Mouse (Mus musculus) lung, embryonic 15.5 days (tissue): ENCODE data around the gene Snai1. TPM values are rescaled to one million over a fixed set of nuclear protein-coding genes. Genes with fewer than 3 reads are reported as not detected.

Source experiments
- ATAC-seq: fragments of 200-750 bp; cut with Nextera tagmentation; 2 replicates; pipeline ENCODE4 v1.8.0; 2017; ENCODE audit warnings: moderate number of reproducible peaks, borderline replicate concordance; ENCODE audit not compliant: low FRiP score, low TSS enrichment; ENCODE audit errors: extremely low read depth
- H3K27ac ChIP-seq: fragments of 300-500 bp; sonication (generic); 2 replicates; pipeline ENCODE4 v1.5.1; 2015; ENCODE audit warnings: moderate library complexity, mild to moderate bottlenecking, inconsistent platforms
- H3K27me3 ChIP-seq: fragments of 300-500 bp; sonication (generic); 2 replicates; pipeline ENCODE4 v1.6.1; 2015; ENCODE audit warnings: inconsistent platforms
- H3K36me3 ChIP-seq: fragments of 300-500 bp; sonication (generic); 2 replicates; pipeline ENCODE4 v1.6.1; 2015; ENCODE audit warnings: inconsistent platforms
- H3K4me1 ChIP-seq: fragments of 300-500 bp; sonication (generic); 2 replicates; pipeline ENCODE4 v1.6.1; 2015; ENCODE audit warnings: inconsistent platforms
- H3K4me2 ChIP-seq: fragments of 300-500 bp; sonication (generic); 2 replicates; pipeline ENCODE4 v1.6.1; 2015; ENCODE audit warnings: inconsistent platforms, mild to moderate bottlenecking, moderate library complexity
- H3K4me3 ChIP-seq: fragments of 300-500 bp; sonication (generic); 2 replicates; pipeline ENCODE4 v1.5.1; 2015; ENCODE audit warnings: mild to moderate bottlenecking, inconsistent platforms
- H3K9ac ChIP-seq: fragments of 300-500 bp; sonication (generic); 2 replicates; pipeline ENCODE4 v1.6.1; 2015; ENCODE audit warnings: inconsistent platforms
- H3K9me3 ChIP-seq: fragments of 300-500 bp; sonication (generic); 2 replicates; pipeline ENCODE4 v1.6.1; 2016; ENCODE audit warnings: inconsistent platforms
- whole genome bisulfite sequencing: fragments of 180-500 bp; shearing (Covaris S2); methylation state at CpG from one replicate; pipeline ENCODE4 v1.1.7; 2015; 5-methylcytosine and 5-hydroxymethylcytosine counted together
- polyA plus RNA-seq: library from polyadenylated mRNA; unstranded; fragments of >200 nt; fragmentation: Nextera tagmentation; extraction: Ambion mirVana; gene quantifications from 2 replicates; pipeline ENCODE4 v1.2.1, GENCODE M21; 2015

The Snai1 gene
- polyA plus RNA-seq, 1 experiment from 2014 or later = 107 TPM

DNA sequence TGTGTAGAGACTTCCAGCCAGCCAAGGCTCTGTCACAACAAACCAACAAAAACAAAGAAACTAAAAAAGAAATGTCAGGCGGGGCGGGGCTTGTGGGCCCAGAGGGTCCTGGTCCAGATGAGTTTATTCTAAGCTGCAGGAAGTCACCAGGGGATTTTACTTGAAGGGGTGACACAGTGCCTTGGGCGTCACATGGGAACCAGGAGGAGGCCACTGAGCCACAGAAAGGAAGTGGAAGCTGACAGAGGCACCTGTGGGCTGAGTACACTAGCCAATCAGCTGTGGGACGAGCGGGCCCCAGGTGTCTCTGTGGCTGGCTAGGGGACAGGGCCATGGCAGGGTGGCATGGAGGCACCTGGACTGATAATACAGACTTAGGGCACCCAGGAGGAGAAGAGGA is 17.8 kb downstream of the Snai1 start:
- no peaks in the 10 kb centered on the region for H3K27me3 ChIP-seq
- WGBS = 76% methylated on average over 5 of the region's 5 CpGs
- H3K4me3 ChIP-seq = no peak overlapping the region
- H3K36me3 ChIP-seq = no peaks in the 10 kb centered on the region
- no peaks in the 10 kb centered on the region for H3K9me3 ChIP-seq
- ATAC-seq = no peak
- H3K4me2 ChIP-seq = no peak overlapping the region
- peaks cover 21% of the 10 kb centered on the region for H3K4me1 ChIP-seq
- no peak overlapping the region for H3K27ac ChIP-seq
- H3K9ac ChIP-seq = no peak overlapping the region

DNA sequence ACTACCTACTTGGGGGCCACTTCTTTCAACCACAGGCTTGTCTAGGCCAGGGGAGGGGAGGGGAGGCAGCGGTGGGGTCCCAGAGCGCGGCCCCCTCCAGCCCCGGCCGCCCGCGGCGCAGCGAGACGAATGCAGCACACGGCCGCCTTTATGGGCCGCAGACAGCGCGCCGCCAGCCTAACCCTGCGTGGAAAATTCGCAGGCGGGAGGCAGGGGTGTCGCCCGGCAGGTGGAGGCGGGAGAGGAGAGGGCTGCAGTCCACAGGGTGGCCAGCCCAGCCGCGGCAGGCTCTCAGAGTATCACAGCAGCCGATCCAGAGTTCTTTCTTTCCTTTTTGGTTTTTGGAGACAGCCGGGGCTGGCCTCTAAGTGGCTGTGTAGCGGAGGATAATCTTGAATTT is 21.4 kb downstream of the Snai1 start:
- H3K27ac ChIP-seq = no peak overlapping the region

DNA sequence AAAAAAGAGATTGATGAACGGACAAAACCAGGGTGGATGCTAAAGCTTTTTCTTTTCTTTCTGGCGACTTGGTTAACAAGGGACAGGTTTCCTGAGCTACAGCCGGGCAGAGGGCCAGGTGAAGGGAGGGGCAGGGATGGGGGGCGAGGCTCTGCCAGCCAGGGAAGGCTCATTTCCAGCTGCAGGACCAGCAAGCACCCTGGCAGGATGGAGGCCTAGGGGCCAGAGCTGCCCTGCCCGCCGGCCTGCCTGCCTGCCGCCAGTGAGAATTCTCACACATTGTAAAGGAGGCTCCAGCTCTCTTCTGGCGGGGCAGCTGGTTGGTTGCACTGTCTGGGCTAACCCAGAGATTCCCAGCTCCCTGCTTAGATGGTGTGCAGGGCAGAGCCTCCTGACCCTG is 24.1 kb downstream of the Snai1 start:
- Histone ChIP-seq H3K9me3 (no peaks in the 10 kb centered on the region), H3K4me1 (peaks cover 55% of the 10 kb centered on the region), H3K27me3 (no peaks in the 10 kb centered on the region), H3K9ac (no peak overlapping the region), H3K4me3 (no peak overlapping the region), H3K36me3 (no peaks in the 10 kb centered on the region), H3K27ac (peak overlapping the region; percentile 83), H3K4me2 (no peak overlapping the region)
- 19% methylated on average over 8 of the region's 8 CpGs for WGBS
- ATAC-seq = no peak

More for the DNA sequence above, 21.4 kb downstream of the Snai1 start:
- Histone ChIP-seq H3K4me2 (peak overlapping the region; percentile 42), H3K36me3 (no peaks in the 10 kb centered on the region), H3K9ac (peak overlapping the region; percentile 1; the same call in 1 of the 2 replicates), H3K4me1 (peaks cover 37% of the 10 kb centered on the region), H3K27me3 (no peaks in the 10 kb centered on the region), H3K4me3 (peak overlapping the region; percentile 0; the same call in 1 of the 2 replicates), H3K9me3 (no peaks in the 10 kb centered on the region)
- ATAC-seq = no peak
- 15% methylated on average over 27 of the region's 27 CpGs for WGBS

DNA sequence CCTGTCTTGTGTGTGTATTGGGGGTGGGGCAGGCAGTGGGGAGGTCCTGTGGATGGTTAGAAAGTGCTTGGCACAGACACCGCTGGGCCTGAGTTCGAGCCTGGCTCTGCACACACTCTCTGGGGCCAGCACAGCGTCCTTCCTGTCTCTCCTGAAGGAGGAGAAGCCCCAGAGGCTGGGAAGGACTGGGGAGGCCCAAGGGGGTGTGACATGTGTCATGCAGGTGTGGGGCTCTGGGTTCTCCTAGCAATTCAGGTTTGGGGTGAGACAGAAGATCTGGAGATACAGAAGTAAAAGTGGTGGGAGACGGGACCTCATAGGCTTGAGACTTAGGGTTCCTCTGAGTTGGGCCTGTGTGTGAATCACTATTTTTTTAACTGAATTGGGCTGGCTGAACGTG is 25.0 kb downstream of the Snai1 start:
- Histone ChIP-seq H3K9ac (no peak overlapping the region), H3K9me3 (no peaks in the 10 kb centered on the region), H3K27me3 (no peaks in the 10 kb centered on the region), H3K4me2 (no peak overlapping the region), H3K4me1 (peaks cover 56% of the 10 kb centered on the region), H3K27ac (peak overlapping the region; percentile 96), H3K36me3 (no peaks in the 10 kb centered on the region), H3K4me3 (no peak overlapping the region)
- WGBS = 50% methylated on average over 5 of the region's 5 CpGs
- ATAC-seq = no peak

DNA sequence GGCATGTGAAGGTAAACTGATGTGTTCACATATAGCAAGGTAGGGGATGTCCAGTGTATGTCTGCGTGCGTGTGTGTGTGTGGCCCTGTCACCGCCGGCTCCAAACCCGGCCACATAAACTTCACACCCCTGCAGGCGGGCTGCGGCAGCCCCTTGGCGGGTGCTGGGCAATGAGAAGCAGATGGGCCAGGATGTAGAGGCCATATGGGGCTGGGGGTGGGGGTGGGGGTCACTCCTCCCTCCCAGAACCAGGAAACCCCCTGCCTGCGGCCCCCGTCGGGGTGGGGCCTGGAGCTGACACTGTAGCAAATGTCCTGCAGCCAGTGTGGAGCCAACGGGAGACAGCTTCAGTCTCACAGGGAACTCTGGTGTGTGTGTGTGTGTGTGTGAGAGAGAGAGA is 25.7 kb downstream of the Snai1 start:
- Histone ChIP-seq H3K9me3 (no peaks in the 10 kb centered on the region), H3K4me2 (peak overlapping the region; percentile 7; the same call in 1 of the 2 replicates), H3K4me1 (peaks cover 61% of the 10 kb centered on the region), H3K36me3 (no peaks in the 10 kb centered on the region), H3K9ac (no peak overlapping the region), H3K27me3 (no peaks in the 10 kb centered on the region), H3K27ac (peak overlapping the region; percentile 96), H3K4me3 (no peak overlapping the region)
- WGBS = 40% methylated on average over 12 of the region's 12 CpGs
- ATAC-seq = peak; percentile 91

DNA sequence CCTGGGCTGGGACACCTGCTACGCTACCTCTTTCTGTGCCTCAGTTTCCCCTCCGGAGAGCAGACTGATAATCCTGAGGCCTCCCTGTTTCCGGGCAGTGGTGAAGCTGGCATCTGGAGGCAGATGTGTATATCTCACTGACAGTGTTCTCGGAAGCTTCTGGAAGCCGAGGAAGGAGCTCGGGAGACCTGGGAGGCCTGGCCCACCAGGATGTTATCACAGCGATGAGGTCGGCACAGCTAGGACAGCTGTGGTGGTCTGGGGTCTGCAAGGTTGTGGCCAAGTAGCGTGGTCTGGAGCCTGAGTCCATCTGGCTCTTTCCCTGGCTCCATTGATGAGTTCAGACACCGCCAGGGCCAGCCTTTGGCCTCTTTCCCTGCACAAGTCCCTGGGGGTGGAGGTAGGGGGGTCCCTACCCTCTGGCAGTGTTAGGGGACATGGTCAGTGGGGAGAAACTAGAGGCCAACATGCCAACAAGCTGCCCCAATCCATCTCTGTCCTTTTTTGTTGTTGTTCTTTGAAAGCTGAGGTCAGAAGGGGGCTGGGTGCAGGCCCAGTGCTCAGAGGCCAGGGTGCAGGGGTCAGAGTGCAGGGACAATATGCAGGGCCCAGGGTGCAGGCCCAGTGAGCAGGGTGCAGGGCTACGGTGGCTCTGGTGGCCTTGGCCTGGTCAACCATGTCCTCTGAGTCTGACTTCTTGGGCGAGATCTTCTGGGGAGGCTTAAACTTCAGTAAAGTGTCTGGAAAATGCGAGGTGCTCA is 26.7 kb downstream of the Snai1 start:
- 64% methylated on average over 13 of the region's 13 CpGs for WGBS
- Histone ChIP-seq H3K4me1 (peaks cover 57% of the 10 kb centered on the region), H3K27me3 (no peaks in the 10 kb centered on the region), H3K27ac (peak overlapping the region; percentile 96), H3K4me3 (no peak overlapping the region), H3K4me2 (peak overlapping the region; percentile 7; the same call in 1 of the 2 replicates), H3K36me3 (no peaks in the 10 kb centered on the region), H3K9me3 (no peaks in the 10 kb centered on the region), H3K9ac (no peak overlapping the region)
- ATAC-seq = no peak

DNA sequence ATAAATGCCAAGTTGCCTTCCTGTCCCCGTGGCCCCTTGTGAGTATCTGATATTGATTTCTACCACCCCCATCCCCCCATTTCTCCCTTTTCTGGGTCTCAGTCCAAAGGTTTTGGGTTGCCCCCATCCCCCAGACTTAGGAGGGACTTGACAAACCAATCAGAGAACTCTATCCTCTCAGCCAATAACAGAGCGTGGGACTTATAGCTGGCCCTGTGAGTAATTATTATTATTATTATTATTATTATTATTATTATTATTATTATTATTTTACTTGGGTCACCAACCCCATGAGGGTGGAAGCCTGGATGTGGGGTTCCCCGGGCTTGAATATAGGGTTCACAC is 27.3 kb downstream of the Snai1 start:
- H3K4me3 ChIP-seq = 0 out of 2 replicates have a peak overlapping the region, but pooled peaks have one; percentile 11

DNA sequence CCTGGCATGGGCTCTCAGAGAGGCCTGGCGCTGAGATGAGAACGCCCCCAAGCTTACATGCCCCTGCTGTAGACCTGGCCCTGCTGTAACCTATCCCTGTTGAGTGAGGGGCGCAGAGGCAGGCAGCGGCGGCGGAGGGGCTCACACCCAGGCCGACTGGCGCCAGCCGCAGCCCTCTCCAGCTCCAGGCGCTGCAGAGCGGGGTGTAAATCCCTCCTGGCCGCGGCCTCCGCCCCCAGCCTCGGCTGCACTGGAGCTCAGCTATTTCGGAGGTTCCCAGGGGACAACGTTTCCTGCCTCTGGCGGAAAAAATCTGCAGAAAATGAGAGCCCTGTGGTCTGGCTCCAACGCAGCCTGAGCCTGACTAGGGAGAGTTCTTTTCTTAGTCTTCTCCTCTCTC is 27.7 kb downstream of the Snai1 start:
- peak; percentile 10; the same call in 1 of the 2 replicates for ATAC-seq
- Histone ChIP-seq H3K27me3 (no peaks in the 10 kb centered on the region), H3K9me3 (no peaks in the 10 kb centered on the region), H3K4me3 (0 out of 2 replicates have a peak overlapping the region, but pooled peaks have one; percentile 11), H3K4me1 (peaks cover 61% of the 10 kb centered on the region), H3K36me3 (no peaks in the 10 kb centered on the region), H3K27ac (peak overlapping the region; percentile 96), H3K4me2 (peak overlapping the region; percentile 46), H3K9ac (peak overlapping the region; percentile 34)
- 12% methylated on average over 19 of the region's 19 CpGs for whole genome bisulfite sequencing

More for the DNA sequence above, 27.3 kb downstream of the Snai1 start:
- no peak for ATAC-seq
- peak overlapping the region; percentile 46; the same call in 1 of the 2 replicates for H3K4me2 ChIP-seq
- peak overlapping the region; percentile 96 for H3K27ac ChIP-seq
- no peak overlapping the region for H3K9ac ChIP-seq
- WGBS = 48% methylated on average over 3 of the region's 3 CpGs
- H3K9me3 ChIP-seq = no peaks in the 10 kb centered on the region
- H3K4me1 ChIP-seq = peaks cover 57% of the 10 kb centered on the region
- H3K27me3 ChIP-seq = no peaks in the 10 kb centered on the region
- no peaks in the 10 kb centered on the region for H3K36me3 ChIP-seq

DNA sequence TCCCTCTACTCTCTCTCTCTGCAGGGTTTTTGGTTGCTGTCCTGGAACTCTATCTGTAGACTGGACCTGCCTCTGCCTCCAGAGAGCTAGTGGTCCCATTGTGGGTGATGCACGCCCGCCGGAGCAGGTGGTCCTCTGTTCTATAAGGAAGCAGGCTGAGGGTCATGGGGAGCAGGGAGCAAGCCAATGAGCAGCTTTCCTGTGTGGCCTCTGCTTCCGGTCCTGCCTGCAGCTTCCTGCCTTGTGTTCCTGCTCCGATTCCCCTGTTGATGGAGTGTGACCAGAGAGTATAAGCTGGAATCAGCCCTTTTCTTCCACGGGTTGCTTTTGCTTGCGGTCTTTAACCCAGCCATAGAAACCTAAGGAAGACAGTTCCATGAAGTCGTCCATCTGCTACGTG is 30.1 kb downstream of the Snai1 start:
- H3K27me3 ChIP-seq = no peaks in the 10 kb centered on the region

DNA sequence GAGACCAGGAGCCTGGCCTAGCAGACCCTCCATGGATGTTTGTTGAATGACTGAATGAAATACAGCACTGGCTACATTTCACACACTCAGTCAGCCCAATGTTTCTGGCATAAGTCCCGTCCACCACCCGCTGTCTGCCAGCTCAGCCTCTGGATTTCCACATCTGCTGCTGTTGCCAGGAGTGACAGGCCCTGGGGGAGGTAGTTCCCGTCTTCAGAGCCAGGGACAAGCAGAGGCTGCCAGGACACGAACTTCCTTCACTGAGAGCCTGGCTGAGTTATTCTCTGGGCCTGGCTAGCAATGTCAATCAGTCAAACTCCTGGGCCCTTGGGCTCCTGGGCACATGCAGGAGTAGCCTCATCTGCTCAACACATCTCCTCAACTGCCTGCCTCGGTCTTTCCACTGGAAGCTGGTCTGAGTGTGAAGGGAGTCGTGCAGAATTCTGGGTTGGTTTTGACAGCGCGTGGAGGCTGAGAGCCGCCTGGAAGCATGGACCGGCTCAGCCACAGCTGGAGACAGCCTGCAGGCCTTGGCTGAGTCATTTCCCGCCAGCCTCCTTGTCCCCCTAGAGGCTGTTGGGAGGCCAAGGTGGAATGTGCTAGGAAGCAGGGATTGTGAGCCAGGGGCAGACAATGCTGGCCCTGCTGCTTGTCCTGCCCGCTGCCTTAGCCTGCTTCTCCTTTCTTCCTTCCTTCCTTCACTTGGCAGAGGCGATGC is 32.1 kb downstream of the Snai1 start:
- no peak overlapping the region for H3K4me3 ChIP-seq
- no peaks in the 10 kb centered on the region for H3K36me3 ChIP-seq
- WGBS = 36% methylated on average over 13 of the region's 13 CpGs
- 0 out of 2 replicates have a peak overlapping the region, but pooled peaks have one; percentile 4 for H3K9ac ChIP-seq
- H3K27ac ChIP-seq = peak overlapping the region; percentile 92
- no peak overlapping the region for H3K4me2 ChIP-seq
- H3K9me3 ChIP-seq = no peaks in the 10 kb centered on the region
- peak; percentile 81 for ATAC-seq
- H3K27me3 ChIP-seq = no peaks in the 10 kb centered on the region
- H3K4me1 ChIP-seq = peaks cover 44% of the 10 kb centered on the region

More for the DNA sequence above, 30.1 kb downstream of the Snai1 start:
- no peaks in the 10 kb centered on the region for H3K9me3 ChIP-seq
- no peak for ATAC-seq
- H3K4me1 ChIP-seq = peaks cover 62% of the 10 kb centered on the region
- peak overlapping the region; percentile 33 for H3K27ac ChIP-seq
- no peak overlapping the region for H3K4me3 ChIP-seq
- H3K9ac ChIP-seq = no peak overlapping the region
- H3K4me2 ChIP-seq = no peak overlapping the region
- H3K36me3 ChIP-seq = no peaks in the 10 kb centered on the region
- 70% methylated on average over 9 of the region's 9 CpGs for WGBS

DNA sequence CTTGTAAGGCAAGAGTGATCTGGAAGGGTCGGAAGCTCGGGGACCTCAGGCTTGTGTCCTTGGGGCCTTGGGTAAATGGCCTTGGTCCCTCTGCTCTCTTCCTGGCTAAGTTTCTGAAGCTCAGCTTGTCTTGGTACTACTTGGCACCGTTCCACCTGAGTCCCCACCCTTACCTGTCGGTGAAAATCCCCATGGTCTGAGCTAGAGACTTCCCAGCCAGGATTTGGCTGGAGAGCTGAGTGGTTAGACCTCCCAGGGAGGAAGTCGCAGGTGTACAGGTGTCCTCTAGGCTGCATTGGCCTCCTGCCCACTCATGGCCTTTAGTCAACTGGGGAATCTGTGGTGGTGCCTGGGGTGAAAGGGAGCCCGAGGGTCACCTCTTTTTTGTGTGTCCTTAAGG is 32.8 kb downstream of the Snai1 start:
- Histone ChIP-seq H3K9ac (no peak overlapping the region), H3K4me2 (no peak overlapping the region), H3K27ac (peak overlapping the region; percentile 92), H3K27me3 (no peaks in the 10 kb centered on the region), H3K4me3 (no peak overlapping the region), H3K9me3 (no peaks in the 10 kb centered on the region), H3K36me3 (no peaks in the 10 kb centered on the region), H3K4me1 (peaks cover 38% of the 10 kb centered on the region)
- no peak for ATAC-seq
- 84% methylated on average over 6 of the region's 6 CpGs for WGBS
